Mouse (Mus musculus) liver, adult 2 months (tissue): ENCODE measurements around the gene Rhot2. TPM values are rescaled to one million over a fixed set of nuclear protein-coding genes. Genes with fewer than 3 reads are reported as not detected.
A peak's percentile ranks its signal among the peaks of the same experiment; 100 is the strongest.

Experiments
- DNase-seq: peaks from one replicate; pipeline ENCODE4 v3.0.0-alpha.2; 2011; ENCODE audit warnings: low read depth, low spot score; ENCODE audit errors: extremely low read depth
- H3K27ac ChIP-seq: fragments of 200-500 bp; replicated peaks from 2 replicates; pipeline ENCODE4 v1.5.1; 2012; ENCODE audit warnings: low read depth, mild to moderate bottlenecking, control low read depth, inconsistent platforms, low read length; ENCODE audit not compliant: insufficient read depth
- H3K27me3 ChIP-seq: fragments of 200-500 bp; 2 replicates; pipeline ENCODE4 v1.6.1; 2012; ENCODE audit warnings: mild to moderate bottlenecking, moderate library complexity, low read length, inconsistent platforms; ENCODE audit not compliant: control insufficient read depth, insufficient read depth
- H3K36me3 ChIP-seq: fragments of 200-500 bp; 2 replicates; pipeline ENCODE4 v1.6.1; 2012; ENCODE audit warnings: low read length, inconsistent platforms; ENCODE audit not compliant: control insufficient read depth, insufficient read depth
- H3K4me1 ChIP-seq: fragments of 200-500 bp; 2 replicates; pipeline ENCODE4 v1.6.1; 2011; ENCODE audit warnings: low read length; ENCODE audit not compliant: control insufficient read depth, insufficient read depth
- H3K4me3 ChIP-seq: fragments of 200-500 bp; 2 replicates; pipeline ENCODE4 v1.5.1; 2011; ENCODE audit warnings: low read depth, mild to moderate bottlenecking, control low read depth, low read length, moderate library complexity; ENCODE audit not compliant: insufficient read depth
- H3K79me2 ChIP-seq: fragments of 200-500 bp; 2 replicates; pipeline ENCODE4 v1.6.1; 2012; ENCODE audit warnings: inconsistent platforms, mild to moderate bottlenecking, low read length, moderate library complexity; ENCODE audit not compliant: control insufficient read depth, insufficient read depth
- H3K9ac ChIP-seq: fragments of 200-500 bp; 2 replicates; pipeline ENCODE4 v1.6.1; 2012; ENCODE audit warnings: low read depth, mild to moderate bottlenecking, control low read depth, inconsistent platforms, low read length
- CTCF ChIP-seq: fragments of 200-500 bp; IDR thresholded peaks from 2 replicates; pipeline ENCODE4 v1.5.1; 2011; ENCODE audit warnings: low read depth, low read length, control low read depth
- POLR2A ChIP-seq: fragments of 200-500 bp; IDR thresholded peaks from 2 replicates; pipeline ENCODE4 v1.6.1; 2011; ENCODE audit warnings: low read length, control low read depth; ENCODE audit not compliant: insufficient read depth; ENCODE audit errors: extremely low read depth
- whole genome bisulfite sequencing: fragments of 180-500 bp; shearing (Covaris S2); methylation state at CpG from one replicate; pipeline ENCODE4 v1.1.7; 2018; 5-methylcytosine and 5-hydroxymethylcytosine counted together
- polyA plus RNA-seq: library from polyadenylated mRNA; depleted of rRNA; stranded (reverse); fragments of >200 nt; gene quantifications from 2 replicates; pipeline ENCODE4 v1.2.3, GENCODE M21; 2012
- total RNA-seq: library from RNA; depleted of rRNA; stranded (reverse); fragments of >200 nt; gene quantifications from 2 replicates; pipeline ENCODE4 v1.2.3, GENCODE M21; 2014

Gene Rhot2
- total and polyA plus RNA-seq, 2 experiments: 18.0 to 71.1 TPM

DNA sequence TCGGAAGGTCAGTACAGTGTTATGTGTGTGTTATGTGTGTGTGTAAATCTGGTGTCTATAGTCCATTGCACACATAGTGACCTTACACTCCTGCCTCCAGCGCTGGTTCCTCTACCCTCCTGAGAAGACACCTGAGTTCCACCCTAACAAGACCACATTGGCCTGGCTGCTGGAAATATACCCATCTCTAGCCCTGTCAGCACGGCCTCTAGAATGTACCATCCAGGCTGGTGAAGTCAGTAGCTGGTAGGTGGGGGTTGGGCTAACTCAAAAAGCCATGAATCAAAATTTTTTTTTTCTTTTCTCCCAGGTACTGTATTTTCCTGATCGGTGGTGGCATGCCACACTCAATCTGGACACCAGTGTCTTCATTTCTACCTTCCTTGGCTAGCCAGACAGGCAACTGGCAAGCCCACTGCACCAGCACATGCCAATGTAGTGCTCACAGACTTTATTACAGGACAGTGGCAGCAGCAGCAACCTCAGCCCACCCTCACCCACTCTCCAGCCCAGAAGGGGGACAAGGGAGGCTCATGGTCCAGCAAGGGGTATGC lies 14.4 kb downstream of the Rhot2 start:
- H3K9ac ChIP-seq: no peak overlapping the region
- no peaks in the 10 kb centered on the region for H3K27me3 ChIP-seq
- no peak overlapping the region for H3K4me3 ChIP-seq
- WGBS: 75% methylated on average over 4 of the region's 4 CpGs
- no peak for DNase-seq
- TF ChIP-seq POLR2A: no peak
- no peak for TF ChIP-seq CTCF
- 0 out of 2 replicates have a peak, but pooled peaks cover 4% of the 10 kb centered on the region for H3K36me3 ChIP-seq
- peaks cover 23% of the 10 kb centered on the region for H3K79me2 ChIP-seq
- peaks cover 31% of the 10 kb centered on the region for H3K4me1 ChIP-seq
- no peak overlapping the region for H3K27ac ChIP-seq

DNA sequence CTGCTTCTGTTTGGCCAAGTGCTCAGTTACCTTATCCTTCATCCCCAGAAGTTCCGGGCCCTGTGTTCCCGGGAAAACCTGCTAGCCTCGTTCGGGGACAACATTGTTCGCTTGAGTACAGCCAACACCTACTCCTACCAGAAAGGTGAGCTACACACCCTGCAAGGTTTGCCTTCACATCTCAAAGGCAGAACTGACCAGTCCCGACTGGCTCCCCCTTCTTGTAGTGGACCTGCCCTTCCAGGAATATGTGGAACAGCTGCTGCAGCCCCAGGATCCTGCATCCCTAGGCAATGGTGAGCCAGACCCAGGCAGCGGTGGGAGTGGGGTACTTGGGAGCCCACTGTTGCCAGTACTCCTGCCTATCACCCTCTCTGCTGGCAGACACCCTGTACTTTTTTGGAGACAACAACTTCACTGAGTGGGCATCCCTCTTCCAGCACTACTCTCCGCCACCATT lies 15.1 kb downstream of the Rhot2 start:
- H3K4me3 ChIP-seq: peak overlapping the region; percentile 64
- H3K27ac ChIP-seq: peak overlapping the region; percentile 69
- H3K27me3 ChIP-seq: no peaks in the 10 kb centered on the region
- peak overlapping the region; percentile 78 for H3K9ac ChIP-seq
- TF ChIP-seq CTCF: no peak
- no peak for TF ChIP-seq POLR2A
- DNase-seq: no peak
- peaks cover 17% of the 10 kb centered on the region for H3K79me2 ChIP-seq
- peaks cover 27% of the 10 kb centered on the region for H3K4me1 ChIP-seq
- 26% methylated on average over 8 of the region's 8 CpGs for WGBS
- 0 out of 2 replicates have a peak, but pooled peaks cover 4% of the 10 kb centered on the region for H3K36me3 ChIP-seq

DNA sequence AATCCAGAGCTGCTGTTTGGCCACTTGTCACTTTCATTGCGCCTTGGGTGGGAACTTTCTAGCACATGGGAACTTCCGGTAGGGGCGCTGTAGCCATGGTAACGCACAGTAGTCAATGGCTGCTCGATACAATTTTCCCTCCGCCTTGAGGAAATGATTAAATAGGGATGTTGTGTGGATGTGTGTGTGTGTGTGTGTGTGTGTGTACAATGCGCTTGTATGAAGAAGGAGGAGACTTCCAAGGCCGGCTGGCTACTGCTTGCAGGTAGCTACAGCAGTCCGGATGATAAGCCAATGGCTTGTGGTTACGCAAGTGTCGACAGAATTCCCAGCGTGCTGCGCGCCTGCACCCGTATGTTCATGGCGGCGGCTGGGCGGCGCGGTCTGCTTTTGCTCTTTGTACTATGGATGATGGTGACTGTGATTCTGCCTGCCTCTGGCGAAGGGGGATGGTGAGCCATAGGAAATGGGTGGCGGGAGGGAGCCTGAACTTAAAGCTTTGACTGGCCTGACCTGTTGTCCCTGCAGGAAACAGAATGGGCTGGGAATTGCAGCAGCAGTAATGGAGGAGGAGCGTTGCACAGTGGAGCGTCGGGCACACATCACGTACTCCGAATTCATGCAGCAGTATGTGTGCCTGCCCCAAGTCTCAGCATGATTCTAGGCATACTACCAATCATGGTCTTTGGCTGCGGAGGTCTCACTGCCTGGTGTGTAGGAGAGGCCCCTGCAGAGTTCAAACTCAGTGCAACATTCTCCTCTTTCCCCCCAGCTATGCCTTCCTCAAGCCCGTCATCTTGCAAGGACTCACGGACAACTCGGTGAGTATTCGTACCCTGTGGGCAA lies 15.7 kb downstream of the Rhot2 start, which contains the start of gene Jmjd8:
Gene Jmjd8 (plus strand): TSS at position 156 of the 846 bp plus-strand sequence.
- peak within 1 kb of the TSS; percentile 78 for H3K9ac ChIP-seq
- TF ChIP-seq POLR2A (peak; percentile 50; the same call in 1 of the 2 replicates), CTCF (peak; percentile 44; the same call in 1 of the 2 replicates)
- WGBS: under 1% methylated on average over 32 of the region's 32 CpGs
- peaks cover 22% of the 10 kb centered on the region for H3K79me2 ChIP-seq
- H3K27me3 ChIP-seq: no peaks in the 10 kb centered on the region
- peak within 1 kb of the TSS; percentile 69 for H3K27ac ChIP-seq
- H3K36me3 ChIP-seq: 0 out of 2 replicates have a peak, but pooled peaks cover 4% of the 10 kb centered on the region
- peak; percentile 81 for DNase-seq
- H3K4me3 ChIP-seq: peak within 1 kb of the TSS; percentile 64
- H3K4me1 ChIP-seq: peaks cover 31% of the 10 kb centered on the region

DNA sequence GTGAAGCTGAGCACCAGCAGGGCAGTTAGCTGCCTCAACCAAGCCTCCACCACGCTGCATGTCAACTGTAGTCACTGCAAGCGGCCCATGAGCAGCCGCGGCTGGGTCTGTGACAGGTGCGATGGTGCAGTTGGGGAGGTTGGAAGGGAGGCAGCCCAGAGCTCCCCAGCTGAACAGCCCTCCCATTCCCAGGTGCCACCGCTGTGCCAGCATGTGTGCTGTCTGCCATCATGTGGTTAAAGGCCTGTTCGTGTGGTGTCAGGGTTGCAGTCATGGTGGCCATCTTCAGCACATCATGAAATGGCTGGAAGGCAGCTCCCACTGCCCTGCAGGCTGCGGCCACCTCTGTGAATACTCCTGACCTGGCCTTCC lies 16.4 kb downstream of the Rhot2 start:
- Histone ChIP-seq H3K27ac (no peak overlapping the region), H3K9ac (no peak overlapping the region), H3K27me3 (no peaks in the 10 kb centered on the region), H3K79me2 (peaks cover 25% of the 10 kb centered on the region), H3K4me3 (no peak overlapping the region), H3K36me3 (0 out of 2 replicates have a peak, but pooled peaks cover 4% of the 10 kb centered on the region), H3K4me1 (peaks cover 31% of the 10 kb centered on the region)
- TF ChIP-seq POLR2A: no peak
- no peak for TF ChIP-seq CTCF
- no peak for DNase-seq
- WGBS: 90% methylated on average over 8 of the region's 8 CpGs

DNA sequence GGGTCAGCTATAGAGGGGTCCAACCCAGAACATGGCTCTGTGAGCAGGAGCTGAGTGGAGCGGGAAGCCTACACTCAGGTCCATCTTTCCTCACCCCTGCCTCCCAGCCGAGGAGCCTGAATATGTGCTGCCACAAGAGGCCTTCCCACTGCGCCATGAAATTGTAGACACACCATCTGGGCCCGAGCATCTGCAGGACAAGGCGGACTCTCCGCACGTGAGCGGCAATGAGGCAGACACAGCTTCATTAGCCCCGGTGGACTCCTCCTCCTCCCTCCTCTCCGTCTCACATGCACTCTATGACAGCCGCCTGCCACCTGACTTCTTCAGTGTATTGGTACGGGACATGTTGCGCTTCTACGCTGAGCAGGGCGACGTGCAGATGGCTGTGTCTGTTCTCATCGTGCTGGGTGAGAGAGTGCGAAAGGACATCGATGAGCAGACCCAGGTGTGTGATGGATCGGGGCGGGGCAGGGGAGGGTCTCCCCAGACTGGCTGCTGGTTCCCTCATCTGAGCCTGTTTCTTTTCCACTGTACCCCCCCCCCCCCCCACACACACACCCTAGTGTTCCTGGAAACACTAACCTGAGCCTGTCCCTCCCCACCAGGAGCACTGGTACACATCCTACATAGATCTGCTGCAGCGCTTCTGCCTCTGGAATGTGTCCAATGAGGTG lies 17.0 kb downstream of the Rhot2 start:
- Histone ChIP-seq H3K36me3 (0 out of 2 replicates have a peak, but pooled peaks cover 4% of the 10 kb centered on the region), H3K4me3 (no peak overlapping the region), H3K4me1 (peaks cover 31% of the 10 kb centered on the region), H3K79me2 (peaks cover 25% of the 10 kb centered on the region), H3K27ac (no peak overlapping the region), H3K27me3 (no peaks in the 10 kb centered on the region), H3K9ac (no peak overlapping the region)
- 94% methylated on average over 22 of the region's 22 CpGs for WGBS
- no peak for TF ChIP-seq CTCF
- no peak for TF ChIP-seq POLR2A
- DNase-seq: no peak
